Mouse (Mus musculus) liver, postnatal 0 days (tissue): ENCODE data around the gene Syvn1. TPM values are rescaled to one million over a fixed set of nuclear protein-coding genes. Genes with fewer than 3 reads are reported as not detected.
A peak's percentile ranks its signal among the peaks of the same experiment; 100 is the strongest.

ENCODE experiments used
- ATAC-seq: fragments of 200-750 bp; cut with Nextera tagmentation; 2 replicates; pipeline ENCODE4 v1.8.0; 2017; ENCODE audit warnings: mild to moderate bottlenecking, moderate library complexity
- DNase-seq: peaks from one replicate; pipeline ENCODE4 v3.0.0-alpha.2; 2016
- H3K27ac ChIP-seq: fragments of 300-500 bp; sonication (generic); 2 replicates; pipeline ENCODE4 v1.5.1; 2014; ENCODE audit warnings: antibody characterized with exemption, moderate library complexity, mild to moderate bottlenecking, low read depth
- H3K27me3 ChIP-seq: fragments of 300-500 bp; sonication (generic); 2 replicates; pipeline ENCODE4 v1.6.1; 2014; ENCODE audit warnings: low read length, control low read depth, mixed read lengths; ENCODE audit not compliant: insufficient read depth
- H3K36me3 ChIP-seq: fragments of 300-500 bp; sonication (generic); replicated peaks from 2 replicates; pipeline ENCODE4 v1.6.1; 2014; ENCODE audit warnings: mild to moderate bottlenecking, control low read depth, low read length, moderate library complexity, mixed read lengths; ENCODE audit not compliant: insufficient read depth
- H3K4me1 ChIP-seq: fragments of 300-500 bp; sonication (generic); 2 replicates; pipeline ENCODE4 v1.6.1; 2014; ENCODE audit warnings: antibody characterized with exemption, mild to moderate bottlenecking, control low read depth; ENCODE audit not compliant: insufficient read depth
- H3K4me2 ChIP-seq: fragments of 300-500 bp; sonication (generic); 2 replicates; pipeline ENCODE4 v1.6.1; 2014; ENCODE audit warnings: low read depth, mild to moderate bottlenecking, low read length, moderate library complexity, mixed read lengths
- H3K4me3 ChIP-seq: fragments of 300-500 bp; sonication (generic); 2 replicates; pipeline ENCODE4 v1.5.1; 2014; ENCODE audit warnings: low read depth, low read length
- H3K9ac ChIP-seq: fragments of 300-500 bp; sonication (generic); replicated peaks from 2 replicates; pipeline ENCODE4 v1.6.1; 2014; ENCODE audit warnings: mild to moderate bottlenecking, moderate library complexity
- H3K9me3 ChIP-seq: fragments of 300-500 bp; sonication (generic); 2 replicates; pipeline ENCODE4 v1.6.1; 2016; ENCODE audit warnings: mild to moderate bottlenecking, control low read depth, low read length, mixed read lengths
- CTCF ChIP-seq: sonication (generic); IDR thresholded peaks from 2 replicates; pipeline ENCODE4 v1.5.1; 2016; ENCODE audit warnings: antibody characterized with exemption, low read depth
- EP300 ChIP-seq: IDR thresholded peaks from 2 replicates; pipeline ENCODE4 v1.6.1; 2016; ENCODE audit warnings: antibody characterized with exemption, low read depth, mild to moderate bottlenecking
- WGBS: fragments of 180-500 bp; shearing (Covaris S2); extraction: QIAGEN DNeasy Blood & Tissue Kit; methylation state at CpG from one replicate; pipeline ENCODE4 v1.1.7; 2014; ENCODE audit not compliant: insufficient replicate concordance; 5-methylcytosine and 5-hydroxymethylcytosine counted together
- polyA plus RNA-seq: library from polyadenylated mRNA; unstranded; fragments of >200 nt; fragmentation: Nextera tagmentation; extraction: Ambion mirVana; gene quantifications from 2 replicates; pipeline ENCODE4 v1.2.1, GENCODE M21; 2015

The Syvn1 gene
- polyA plus RNA-seq, 1 experiment from 2014 or later: 12.4 TPM

DNA sequence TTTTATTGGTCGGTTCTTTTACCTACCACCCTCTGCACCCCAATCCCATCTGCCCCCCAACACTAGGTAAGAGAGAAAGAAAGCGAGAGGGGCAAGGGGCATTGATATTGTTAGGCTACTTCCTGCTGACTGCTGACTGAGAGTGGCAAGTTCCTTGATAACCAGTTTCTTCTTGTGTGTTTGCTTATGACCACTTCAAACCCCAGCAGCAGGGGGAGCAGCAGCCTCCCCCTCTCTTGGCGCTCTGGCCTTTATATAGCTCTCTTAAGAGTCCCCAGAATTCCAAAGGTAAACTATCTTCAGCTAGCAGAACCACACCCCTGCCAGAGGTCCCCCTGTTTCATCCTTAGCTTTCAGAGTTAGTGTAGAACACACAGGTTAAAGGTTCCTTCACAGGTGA is 26.1 kb upstream of the Syvn1 start:
- 55% methylated on average over 3 of the region's 3 CpGs for WGBS
- Histone ChIP-seq H3K27me3 (no peaks in the 10 kb centered on the region), H3K9me3 (no peaks in the 10 kb centered on the region), H3K27ac (no peak overlapping the region), H3K4me2 (no peak overlapping the region), H3K36me3 (no peaks in the 10 kb centered on the region), H3K9ac (no peak overlapping the region), H3K4me1 (peaks cover 22% of the 10 kb centered on the region), H3K4me3 (no peak overlapping the region)
- no peak for DNase-seq
- no peak for ATAC-seq
- TF ChIP-seq CTCF (peak; percentile 32), EP300 (no peak)

DNA sequence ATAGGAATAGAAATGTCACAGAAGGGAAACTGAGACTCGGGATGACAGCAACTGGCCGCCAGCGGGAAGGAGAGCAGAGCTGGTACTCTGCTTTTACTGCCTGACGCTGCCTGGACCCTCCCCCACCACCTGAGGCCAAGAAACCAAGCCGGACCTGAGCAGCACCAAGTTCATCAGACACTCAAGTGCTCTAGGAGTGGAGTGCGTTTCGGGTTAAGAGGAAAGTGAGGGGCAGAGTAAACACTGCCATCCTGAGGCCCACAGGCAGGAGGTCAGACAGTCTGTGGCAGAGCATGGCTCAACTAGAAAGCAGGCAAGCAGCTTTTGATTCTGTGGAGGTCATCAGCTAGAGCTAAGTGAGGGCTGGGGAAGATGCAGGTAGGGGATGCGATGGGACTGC is 23.3 kb upstream of the Syvn1 start:
- Histone ChIP-seq H3K36me3 (no peaks in the 10 kb centered on the region), H3K27me3 (no peaks in the 10 kb centered on the region), H3K27ac (no peak overlapping the region), H3K9me3 (no peaks in the 10 kb centered on the region), H3K9ac (no peak overlapping the region), H3K4me2 (no peak overlapping the region), H3K4me3 (no peak overlapping the region), H3K4me1 (peaks cover 8% of the 10 kb centered on the region; the same call in 1 of the 2 replicates)
- DNase-seq (no peak), ATAC-seq (no peak)
- TF ChIP-seq EP300: no peak
- 77% methylated on average over 8 of the region's 8 CpGs for WGBS

DNA sequence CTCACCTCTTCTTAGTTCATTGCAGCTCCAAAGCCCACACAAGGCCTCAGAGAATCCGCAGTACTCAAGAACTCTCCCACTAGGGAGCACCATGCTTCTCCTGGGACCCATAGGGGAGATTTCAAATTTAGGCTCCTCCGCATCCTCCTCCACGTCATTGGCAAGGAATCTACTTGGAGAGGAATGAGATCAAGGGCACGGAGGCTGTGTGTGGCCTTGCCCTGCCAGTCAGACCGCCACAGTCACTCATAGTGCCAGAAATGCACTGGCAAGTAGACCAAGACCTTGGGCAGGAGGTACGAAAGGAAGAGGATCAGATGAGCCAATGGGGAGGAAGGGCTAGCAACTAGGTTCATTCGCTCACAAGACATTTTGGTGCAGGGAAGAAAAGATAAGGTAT is 22.4 kb upstream of the Syvn1 start:
- H3K4me2 ChIP-seq: no peak overlapping the region
- DNase-seq (no peak), ATAC-seq (no peak)
- H3K4me3 ChIP-seq: no peak overlapping the region
- no peak overlapping the region for H3K27ac ChIP-seq
- 0 out of 2 replicates have a peak, but pooled peaks cover under 1% of the 10 kb centered on the region for H3K4me1 ChIP-seq
- no peaks in the 10 kb centered on the region for H3K27me3 ChIP-seq
- H3K9me3 ChIP-seq: no peaks in the 10 kb centered on the region
- TF ChIP-seq CTCF: no peak
- no peak for TF ChIP-seq EP300
- no peak overlapping the region for H3K9ac ChIP-seq
- WGBS: 80% methylated on average over 7 of the region's 7 CpGs
- no peaks in the 10 kb centered on the region for H3K36me3 ChIP-seq

DNA sequence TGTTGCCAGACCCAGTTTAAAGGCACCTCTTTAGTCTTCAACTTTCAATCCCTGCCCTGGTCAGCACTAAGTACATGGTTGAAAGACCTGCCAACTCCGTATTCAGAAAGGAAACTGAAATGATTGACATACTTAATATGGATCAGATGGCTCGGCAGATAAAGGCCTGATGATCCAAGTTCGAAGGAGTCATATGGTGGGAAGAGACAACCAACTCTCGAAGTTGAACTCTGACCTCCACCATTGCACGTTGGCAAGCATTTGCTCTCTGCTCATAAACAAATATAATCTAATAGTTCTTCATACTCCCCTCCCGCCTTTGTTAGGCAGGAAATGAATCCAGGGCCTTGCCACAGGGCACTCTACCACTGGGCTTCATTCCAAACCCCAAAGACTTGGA is 17.4 kb upstream of the Syvn1 start:
- WGBS: 69% methylated on average over 6 of the region's 6 CpGs
- Histone ChIP-seq H3K4me3 (no peak overlapping the region), H3K27me3 (no peaks in the 10 kb centered on the region), H3K4me1 (no peaks in the 10 kb centered on the region), H3K9me3 (no peaks in the 10 kb centered on the region), H3K9ac (no peak overlapping the region), H3K4me2 (no peak overlapping the region), H3K36me3 (no peaks in the 10 kb centered on the region), H3K27ac (no peak overlapping the region)
- DNase-seq: no peak
- no peak for ATAC-seq
- TF ChIP-seq CTCF: no peak
- TF ChIP-seq EP300: no peak

- whole genome bisulfite sequencing: 68% methylated on average over 9 of the region's 9 CpGs
- H3K9me3 ChIP-seq: no peaks in the 10 kb centered on the region
- H3K27ac ChIP-seq: no peak overlapping the region
- ATAC-seq (no peak), DNase-seq (no peak)
- no peaks in the 10 kb centered on the region for H3K4me1 ChIP-seq
- no peak overlapping the region for H3K9ac ChIP-seq
- TF ChIP-seq CTCF: no peak
- TF ChIP-seq EP300: no peak
- no peaks in the 10 kb centered on the region for H3K27me3 ChIP-seq
- no peak overlapping the region for H3K4me3 ChIP-seq
- no peak overlapping the region for H3K4me2 ChIP-seq
- H3K36me3 ChIP-seq: no peaks in the 10 kb centered on the region
These were observed 16.9 kb upstream of the Syvn1 start for GRCm38 (mm10) chr19:6029426-6029825.

DNA sequence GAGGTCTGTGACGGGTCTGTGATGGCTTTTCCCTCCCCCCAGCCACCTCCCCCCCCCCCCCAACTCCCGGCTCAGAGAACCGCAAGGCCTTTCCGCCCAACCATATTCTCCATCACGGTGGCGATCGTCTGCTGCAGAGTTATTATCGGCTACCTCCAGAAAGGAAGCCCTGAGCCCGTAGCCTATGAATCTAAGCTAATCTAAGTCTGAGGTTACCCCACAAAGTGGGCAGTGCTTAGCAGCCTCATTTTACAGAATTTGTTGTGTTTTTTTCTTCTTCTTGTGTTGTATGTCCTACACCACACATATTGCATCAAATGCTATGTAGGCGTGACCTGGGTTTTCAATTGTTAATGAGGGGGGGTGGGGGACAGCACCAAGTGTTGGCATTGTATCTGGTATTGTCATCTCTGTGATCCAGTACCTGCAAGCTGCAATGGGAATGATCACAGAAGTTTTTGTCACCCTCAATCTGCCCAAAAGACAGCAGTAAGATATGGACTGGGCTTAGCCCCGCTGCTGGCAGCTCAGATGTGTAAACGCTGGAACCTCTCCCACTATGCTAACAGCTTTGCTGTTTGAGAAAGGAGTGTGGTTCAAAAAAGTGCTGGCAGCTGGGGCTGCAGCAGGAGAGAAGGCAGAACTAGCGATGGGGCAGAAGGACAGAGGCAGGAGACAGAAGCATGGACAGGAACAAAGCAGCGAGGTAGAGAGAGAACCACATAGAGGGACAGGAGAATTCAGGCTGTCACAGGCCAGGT is 15.7 kb upstream of the Syvn1 start:
- ATAC-seq (no peak), DNase-seq (no peak)
- no peaks in the 10 kb centered on the region for H3K9me3 ChIP-seq
- H3K4me2 ChIP-seq: no peak overlapping the region
- no peak overlapping the region for H3K27ac ChIP-seq
- H3K4me1 ChIP-seq: no peaks in the 10 kb centered on the region; the same call in 1 of the 2 replicates
- TF ChIP-seq EP300 (no peak), CTCF (no peak)
- H3K36me3 ChIP-seq: no peaks in the 10 kb centered on the region
- no peak overlapping the region for H3K9ac ChIP-seq
- 55% methylated on average over 13 of the region's 14 CpGs for WGBS
- H3K4me3 ChIP-seq: no peak overlapping the region
- no peaks in the 10 kb centered on the region for H3K27me3 ChIP-seq
